Mouse (Mus musculus) liver, embryonic 16.5 days (tissue): ENCODE data around the gene Doc2g. TPM values are rescaled to one million over a fixed set of nuclear protein-coding genes. Genes with fewer than 3 reads are reported as not detected.
"Not testable (repeated sequence)": the region's sequence is repeated elsewhere in the genome, so short reads cannot be mapped to it uniquely, and the experiment has no call there.

ENCODE experiments used
- ATAC-seq: fragments of 200-750 bp; cut with Nextera tagmentation; 2 replicates; pipeline ENCODE4 v1.8.0; 2017; ENCODE audit warnings: low read depth, mild to moderate bottlenecking, moderate number of reproducible peaks, moderate library complexity
- H3K27ac ChIP-seq: fragments of 300-500 bp; sonication (generic); 2 replicates; pipeline ENCODE4 v1.5.1; 2014; ENCODE audit warnings: mild to moderate bottlenecking, low read length
- H3K27me3 ChIP-seq: fragments of 300-500 bp; sonication (generic); 2 replicates; pipeline ENCODE4 v1.6.1; 2014; ENCODE audit warnings: low read depth, low read length, mixed read lengths; ENCODE audit not compliant: control insufficient read depth, insufficient read depth
- H3K36me3 ChIP-seq: fragments of 300-500 bp; sonication (generic); 2 replicates; pipeline ENCODE4 v1.6.1; 2014; ENCODE audit warnings: mild to moderate bottlenecking; ENCODE audit not compliant: control insufficient read depth, insufficient read depth
- H3K4me1 ChIP-seq: fragments of 300-500 bp; sonication (generic); 2 replicates; pipeline ENCODE4 v1.6.1; 2014; ENCODE audit warnings: low read depth, low read length, mixed read lengths; ENCODE audit not compliant: control insufficient read depth
- H3K4me2 ChIP-seq: fragments of 300-500 bp; sonication (generic); 2 replicates; pipeline ENCODE4 v1.6.1; 2014; ENCODE audit warnings: low read depth, low read length, mixed read lengths
- H3K4me3 ChIP-seq: fragments of 300-500 bp; sonication (generic); 2 replicates; pipeline ENCODE4 v1.5.1; 2014; ENCODE audit warnings: low read depth, mild to moderate bottlenecking, low read length
- H3K9ac ChIP-seq: fragments of 300-500 bp; sonication (generic); 2 replicates; pipeline ENCODE4 v1.6.1; 2014; ENCODE audit warnings: low read depth, low read length
- H3K9me3 ChIP-seq: fragments of 300-500 bp; sonication (generic); replicated peaks from 2 replicates; pipeline ENCODE4 v1.6.1; 2016; ENCODE audit warnings: low read length; ENCODE audit not compliant: control insufficient read depth
- WGBS: fragments of 180-500 bp; shearing (Covaris S2); extraction: QIAGEN DNeasy Blood & Tissue Kit; methylation state at CpG from one replicate; pipeline ENCODE4 v1.1.7; 2014; ENCODE audit not compliant: insufficient replicate concordance; 5-methylcytosine and 5-hydroxymethylcytosine counted together
- polyA plus RNA-seq: library from polyadenylated mRNA; unstranded; fragments of >200 nt; fragmentation: Nextera tagmentation; extraction: Ambion mirVana; gene quantifications from 2 replicates; pipeline ENCODE4 v1.2.1, GENCODE M21; 2015

Gene Doc2g
- polyA plus RNA-seq, 1 experiment from 2014 or later: 0.42 TPM

GRCm38 (mm10) chr19:4047859-4048258 lies 44.7 kb downstream of the Doc2g start:
- H3K9ac ChIP-seq: no peak overlapping the region
- H3K4me2 ChIP-seq: peak overlapping the region; percentile 66; the same call in 1 of the 2 replicates
- no peak overlapping the region for H3K27ac ChIP-seq

GRCm38 (mm10) chr19:4049069-4049468 lies 46.0 kb downstream of the Doc2g start:
- WGBS: 68% methylated on average over 5 of the region's 5 CpGs
- not testable (repeated sequence) for H3K36me3 ChIP-seq, H3K27ac ChIP-seq, H3K9me3 ChIP-seq, H3K4me3 ChIP-seq, ATAC-seq, H3K4me2 ChIP-seq, H3K9ac ChIP-seq, H3K27me3 ChIP-seq
- peaks cover 36% of the 10 kb centered on the region for H3K4me1 ChIP-seq

More at GRCm38 (mm10) chr19:4047859-4048258, 44.7 kb downstream of the Doc2g start:
- H3K27me3 ChIP-seq: no peaks in the 10 kb centered on the region
- H3K36me3 ChIP-seq: no peaks in the 10 kb centered on the region
- ATAC-seq: no peak
- peak overlapping the region; percentile 38; the same call in 1 of the 2 replicates for H3K4me3 ChIP-seq
- WGBS: 10% methylated on average over 4 of the region's 4 CpGs
- H3K9me3 ChIP-seq: no peaks in the 10 kb centered on the region
- peaks cover 38% of the 10 kb centered on the region for H3K4me1 ChIP-seq

- Histone ChIP-seq H3K4me3 (no peak overlapping the region), H3K4me1 (peaks cover 28% of the 10 kb centered on the region), H3K36me3 (no peaks in the 10 kb centered on the region), H3K4me2 (no peak overlapping the region), H3K9me3 (no peaks in the 10 kb centered on the region), H3K27ac (no peak overlapping the region), H3K9ac (no peak overlapping the region), H3K27me3 (no peaks in the 10 kb centered on the region)
- no peak for ATAC-seq
- WGBS: 89% methylated on average over 5 of the region's 5 CpGs
These were observed 47.9 kb downstream of the Doc2g start for GRCm38 (mm10) chr19:4051016-4051415.

- Histone ChIP-seq H3K36me3 (no peaks in the 10 kb centered on the region), H3K27me3 (no peaks in the 10 kb centered on the region), H3K9ac (no peak overlapping the region), H3K4me1 (peaks cover 20% of the 10 kb centered on the region), H3K9me3 (no peaks in the 10 kb centered on the region), H3K4me2 (no peak overlapping the region), H3K27ac (no peak overlapping the region), H3K4me3 (no peak overlapping the region)
- no peak for ATAC-seq
- WGBS: 47% methylated on average over 10 of the region's 10 CpGs
These were observed 48.8 kb downstream of the Doc2g start for GRCm38 (mm10) chr19:4051741-4052515.

- Histone ChIP-seq H3K9me3 (no peaks in the 10 kb centered on the region), H3K27ac (no peak overlapping the region), H3K4me2 (no peak overlapping the region), H3K27me3 (no peaks in the 10 kb centered on the region), H3K36me3 (no peaks in the 10 kb centered on the region), H3K4me3 (no peak overlapping the region), H3K4me1 (peaks cover 17% of the 10 kb centered on the region), H3K9ac (no peak overlapping the region)
- no peak for ATAC-seq
- 60% methylated on average over 5 of the region's 5 CpGs for WGBS
These were observed 49.5 kb downstream of the Doc2g start for GRCm38 (mm10) chr19:4052516-4053030.

GRCm38 (mm10) chr19:4054613-4055012 lies 51.5 kb downstream of the Doc2g start:
- WGBS: 64% methylated on average over 5 of the region's 5 CpGs

GRCm38 (mm10) chr19:4055216-4055946 lies 52.3 kb downstream of the Doc2g start:
- H3K9me3 ChIP-seq: no peaks in the 10 kb centered on the region
- peak overlapping the region; percentile 31 for H3K27ac ChIP-seq
- H3K4me3 ChIP-seq: no peak overlapping the region
- H3K27me3 ChIP-seq: no peaks in the 10 kb centered on the region
- no peak for ATAC-seq
- H3K36me3 ChIP-seq: no peaks in the 10 kb centered on the region
- H3K4me1 ChIP-seq: peaks cover 37% of the 10 kb centered on the region
- 66% methylated on average over 8 of the region's 8 CpGs for WGBS
- H3K9ac ChIP-seq: no peak overlapping the region
- no peak overlapping the region for H3K4me2 ChIP-seq

More at GRCm38 (mm10) chr19:4054613-4055012, 51.5 kb downstream of the Doc2g start:
- Histone ChIP-seq H3K4me2 (no peak overlapping the region), H3K4me3 (no peak overlapping the region), H3K4me1 (peaks cover 32% of the 10 kb centered on the region), H3K36me3 (no peaks in the 10 kb centered on the region), H3K27ac (no peak overlapping the region), H3K9ac (no peak overlapping the region), H3K9me3 (no peaks in the 10 kb centered on the region), H3K27me3 (no peaks in the 10 kb centered on the region)
- no peak for ATAC-seq

- H3K27me3 ChIP-seq: no peaks in the 10 kb centered on the region
- no peak overlapping the region for H3K4me3 ChIP-seq
- H3K9me3 ChIP-seq: no peaks in the 10 kb centered on the region
- no peaks in the 10 kb centered on the region for H3K36me3 ChIP-seq
- WGBS: 49% methylated on average over 15 of the region's 15 CpGs
- no peak for ATAC-seq
- H3K4me1 ChIP-seq: peaks cover 40% of the 10 kb centered on the region
- H3K4me2 ChIP-seq: no peak overlapping the region
- peak overlapping the region; percentile 75 for H3K27ac ChIP-seq
- H3K9ac ChIP-seq: 0 out of 2 replicates have a peak overlapping the region, but pooled peaks have one; percentile 15
These were observed 53.0 kb downstream of the Doc2g start for GRCm38 (mm10) chr19:4055947-4056693.
